Mouse (Mus musculus) liver, postnatal 0 days (tissue): Measurements from ENCODE around the gene Map3k21.
A peak's percentile ranks its signal among the peaks of the same experiment; 100 is the strongest.

Source experiments
- CTCF ChIP-seq: sonication (generic); IDR thresholded peaks from 2 replicates; pipeline ENCODE4 v1.5.1; 2016; ENCODE audit warnings: antibody characterized with exemption, low read depth
- EP300 ChIP-seq: IDR thresholded peaks from 2 replicates; pipeline ENCODE4 v1.6.1; 2016; ENCODE audit warnings: antibody characterized with exemption, low read depth, mild to moderate bottlenecking

GRCm38 (mm10) chr8:125869739-125870138, 40.5 kb upstream of the Map3k21 start:
- TF ChIP-seq CTCF (no peak), EP300 (peak; percentile 27; the same call in 1 of the 2 replicates)
